Mouse (Mus musculus) midbrain, embryonic 16.5 days (tissue): ENCODE data around the gene Akap13. TPM values are rescaled to one million over a fixed set of nuclear protein-coding genes. Genes with fewer than 3 reads are reported as not detected.

Experiments
- ATAC-seq: fragments of 200-750 bp; cut with Nextera tagmentation; 2 replicates; pipeline ENCODE4 v1.8.0; 2017; ENCODE audit warnings: moderate TSS enrichment
- H3K27ac ChIP-seq: fragments of 300-500 bp; sonication (generic); 2 replicates; pipeline ENCODE4 v1.5.1; 2014; ENCODE audit warnings: mild to moderate bottlenecking, low read length, mixed read lengths
- H3K27me3 ChIP-seq: fragments of 300-500 bp; sonication (generic); 2 replicates; pipeline ENCODE4 v1.6.1; 2014; ENCODE audit warnings: low read depth, low read length, mixed read lengths; ENCODE audit not compliant: control insufficient read depth, insufficient read depth
- H3K36me3 ChIP-seq: fragments of 300-500 bp; sonication (generic); 2 replicates; pipeline ENCODE4 v1.6.1; 2014; ENCODE audit warnings: mild to moderate bottlenecking, low read length, moderate library complexity, mixed read lengths; ENCODE audit not compliant: control insufficient read depth, insufficient read depth
- H3K4me1 ChIP-seq: fragments of 300-500 bp; sonication (generic); 2 replicates; pipeline ENCODE4 v1.6.1; 2014; ENCODE audit warnings: mild to moderate bottlenecking, low read length, mixed read lengths; ENCODE audit not compliant: control insufficient read depth, insufficient read depth
- H3K4me2 ChIP-seq: fragments of 300-500 bp; sonication (generic); 2 replicates; pipeline ENCODE4 v1.6.1; 2014; ENCODE audit warnings: mild to moderate bottlenecking, low read length, mixed read lengths
- H3K4me3 ChIP-seq: fragments of 300-500 bp; sonication (generic); 2 replicates; pipeline ENCODE4 v1.5.1; 2014; ENCODE audit warnings: low read depth, mild to moderate bottlenecking, low read length, moderate library complexity, mixed read lengths
- H3K9ac ChIP-seq: fragments of 300-500 bp; sonication (generic); 2 replicates; pipeline ENCODE4 v1.6.1; 2014; ENCODE audit warnings: low read depth, low read length, mixed read lengths
- H3K9me3 ChIP-seq: fragments of 300-500 bp; sonication (generic); replicated peaks from 2 replicates; pipeline ENCODE4 v1.6.1; 2014; ENCODE audit warnings: mild to moderate bottlenecking, low read length, mixed read lengths; ENCODE audit not compliant: control insufficient read depth, poor library complexity, severe bottlenecking
- WGBS: fragments of 180-500 bp; shearing (Covaris S2); extraction: QIAGEN DNeasy Blood & Tissue Kit; methylation state at CpG from one replicate; pipeline ENCODE4 v1.1.7; 2014; 5-methylcytosine and 5-hydroxymethylcytosine counted together
- polyA plus RNA-seq: library from polyadenylated mRNA; unstranded; fragments of >200 nt; fragmentation: Nextera tagmentation; extraction: Ambion mirVana; gene quantifications from 2 replicates; pipeline ENCODE4 v1.2.1, GENCODE M21; 2015

Akap13 gene
- polyA plus RNA-seq, 1 experiment from 2014 or later: 10.7 TPM

- Histone ChIP-seq H3K4me1 (no peaks in the 10 kb centered on the region), H3K4me3 (no peak overlapping the region), H3K27ac (no peak overlapping the region), H3K4me2 (no peak overlapping the region), H3K9me3 (no peaks in the 10 kb centered on the region), H3K36me3 (no peaks in the 10 kb centered on the region), H3K9ac (no peak overlapping the region), H3K27me3 (no peaks in the 10 kb centered on the region)
- WGBS: 93% methylated on average over 3 of the region's 3 CpGs
- no peak for ATAC-seq
Observed at GRCm38 (mm10) chr7:75702368-75702767, 247.0 kb downstream of the Akap13 start.

- no peaks in the 10 kb centered on the region for H3K9me3 ChIP-seq
- ATAC-seq: no peak
- no peak overlapping the region for H3K4me3 ChIP-seq
- H3K27me3 ChIP-seq: no peaks in the 10 kb centered on the region
- H3K36me3 ChIP-seq: no peaks in the 10 kb centered on the region
- no peak overlapping the region for H3K4me2 ChIP-seq
- H3K27ac ChIP-seq: no peak overlapping the region
- 85% methylated on average over 3 of the region's 3 CpGs for WGBS
- no peak overlapping the region for H3K9ac ChIP-seq
- H3K4me1 ChIP-seq: no peaks in the 10 kb centered on the region
Observed at GRCm38 (mm10) chr7:75702966-75703645, 247.8 kb downstream of the Akap13 start.

DNA sequence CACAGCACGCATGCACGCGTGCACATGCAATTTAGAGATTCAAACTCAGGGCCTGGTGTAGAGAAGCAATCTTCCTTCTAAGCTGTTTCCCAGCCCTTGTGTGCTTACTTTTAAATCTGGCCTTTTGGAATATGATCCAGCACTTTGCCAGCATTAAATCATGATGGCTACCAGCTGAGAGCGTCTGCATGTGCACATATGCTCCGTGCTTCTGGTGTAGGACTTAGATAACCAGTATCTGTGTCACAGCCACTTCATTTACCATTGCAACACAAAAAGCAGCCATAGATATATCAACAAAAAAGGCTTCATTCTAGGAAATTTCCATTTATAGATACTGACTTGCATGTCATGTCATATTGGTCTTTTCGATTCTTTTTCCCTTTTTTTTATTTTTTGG, 249.5 kb downstream of the Akap13 start:
- Histone ChIP-seq H3K27me3 (no peaks in the 10 kb centered on the region), H3K9me3 (no peaks in the 10 kb centered on the region), H3K4me3 (no peak overlapping the region), H3K4me1 (no peaks in the 10 kb centered on the region), H3K9ac (no peak overlapping the region), H3K27ac (no peak overlapping the region), H3K36me3 (no peaks in the 10 kb centered on the region), H3K4me2 (no peak overlapping the region)
- 95% methylated on average over 6 of the region's 6 CpGs for WGBS
- no peak for ATAC-seq

DNA sequence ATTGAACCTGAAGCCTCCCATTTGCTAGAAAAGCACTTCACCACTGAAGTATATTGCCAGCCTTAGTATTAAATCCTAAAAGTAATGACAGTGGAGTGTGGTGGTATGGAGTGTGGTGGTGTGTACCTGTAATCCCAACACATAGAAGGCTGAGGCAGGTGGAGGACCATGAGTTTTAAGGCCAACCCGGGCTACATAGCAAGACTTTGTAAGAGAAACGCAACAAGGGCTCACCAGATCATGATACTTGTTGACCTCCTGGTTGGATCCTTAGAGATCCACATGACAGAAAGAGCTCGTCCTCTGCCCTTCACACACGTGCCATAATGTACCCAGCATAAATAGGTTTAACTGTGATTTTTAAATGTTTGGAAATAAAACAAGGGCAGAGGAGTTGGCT, 254.6 kb downstream of the Akap13 start:
- Histone ChIP-seq H3K4me2 (no peak overlapping the region), H3K9ac (no peak overlapping the region), H3K4me1 (no peaks in the 10 kb centered on the region), H3K27ac (no peak overlapping the region), H3K4me3 (no peak overlapping the region), H3K9me3 (no peaks in the 10 kb centered on the region), H3K36me3 (no peaks in the 10 kb centered on the region), H3K27me3 (no peaks in the 10 kb centered on the region)
- 94% methylated on average over 4 of the region's 4 CpGs for WGBS
- no peak for ATAC-seq

DNA sequence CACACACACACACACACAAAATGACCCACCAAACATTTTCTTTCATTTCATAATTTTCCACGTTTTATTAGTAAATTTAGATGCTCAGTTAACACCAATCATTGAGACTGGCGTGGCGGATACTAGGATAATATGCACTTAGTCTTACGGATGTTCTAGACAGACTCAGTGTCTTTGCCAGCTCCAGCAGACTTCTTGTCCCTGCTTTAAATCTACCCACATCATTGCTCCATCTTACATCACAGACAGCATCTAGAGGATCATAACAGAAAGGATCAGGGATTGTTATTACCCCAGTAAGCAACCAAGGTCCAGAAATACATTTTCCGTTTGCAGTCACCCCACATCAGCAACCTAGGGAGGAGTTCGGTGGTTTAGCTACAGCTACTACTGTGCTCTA, 255.6 kb downstream of the Akap13 start:
- no peak for ATAC-seq
- Histone ChIP-seq H3K4me2 (no peak overlapping the region), H3K9ac (no peak overlapping the region), H3K4me3 (no peak overlapping the region), H3K27me3 (no peaks in the 10 kb centered on the region), H3K27ac (no peak overlapping the region), H3K4me1 (no peaks in the 10 kb centered on the region), H3K36me3 (no peaks in the 10 kb centered on the region), H3K9me3 (no peaks in the 10 kb centered on the region)
- 93% methylated on average over 6 of the region's 6 CpGs for WGBS

- H3K4me2 ChIP-seq: no peak overlapping the region
- 42% methylated on average over 2 of the region's 2 CpGs for WGBS
- no peaks in the 10 kb centered on the region for H3K27me3 ChIP-seq
- H3K27ac ChIP-seq: no peak overlapping the region
- no peak for ATAC-seq
- H3K9me3 ChIP-seq: no peaks in the 10 kb centered on the region
- no peaks in the 10 kb centered on the region for H3K36me3 ChIP-seq
- H3K9ac ChIP-seq: no peak overlapping the region
- H3K4me3 ChIP-seq: no peak overlapping the region
- no peaks in the 10 kb centered on the region for H3K4me1 ChIP-seq
Observed at GRCm38 (mm10) chr7:75711436-75711835, 256.1 kb downstream of the Akap13 start.

DNA sequence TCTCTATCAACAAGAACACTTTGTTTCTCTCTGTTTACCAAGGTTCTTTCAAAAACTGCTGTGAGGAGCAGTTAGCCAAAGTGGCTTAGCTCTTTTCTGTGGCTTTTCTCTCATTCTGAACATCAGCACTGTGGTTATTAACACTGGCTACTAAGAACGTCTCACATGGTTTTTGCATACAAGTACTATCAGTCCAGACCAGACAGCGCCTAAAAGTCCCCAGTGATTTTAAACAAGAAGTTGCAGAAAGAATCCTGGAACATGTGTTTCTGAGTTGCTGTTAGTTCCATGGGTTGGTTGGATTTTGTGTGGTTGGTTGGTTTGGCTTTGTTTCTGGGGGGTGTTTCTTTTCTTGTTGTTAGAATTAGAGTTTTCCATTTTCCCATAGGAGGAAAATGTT, 257.5 kb downstream of the Akap13 start:
- 61% methylated on average over 2 of the region's 2 CpGs for WGBS
- Histone ChIP-seq H3K27me3 (no peaks in the 10 kb centered on the region), H3K4me1 (no peaks in the 10 kb centered on the region), H3K9me3 (no peaks in the 10 kb centered on the region), H3K4me2 (no peak overlapping the region), H3K9ac (no peak overlapping the region), H3K27ac (no peak overlapping the region), H3K4me3 (no peak overlapping the region), H3K36me3 (no peaks in the 10 kb centered on the region)
- ATAC-seq: no peak

GRCm38 (mm10) chr7:75713959-75714358, 258.6 kb downstream of the Akap13 start:
- H3K27me3 ChIP-seq: no peaks in the 10 kb centered on the region

DNA sequence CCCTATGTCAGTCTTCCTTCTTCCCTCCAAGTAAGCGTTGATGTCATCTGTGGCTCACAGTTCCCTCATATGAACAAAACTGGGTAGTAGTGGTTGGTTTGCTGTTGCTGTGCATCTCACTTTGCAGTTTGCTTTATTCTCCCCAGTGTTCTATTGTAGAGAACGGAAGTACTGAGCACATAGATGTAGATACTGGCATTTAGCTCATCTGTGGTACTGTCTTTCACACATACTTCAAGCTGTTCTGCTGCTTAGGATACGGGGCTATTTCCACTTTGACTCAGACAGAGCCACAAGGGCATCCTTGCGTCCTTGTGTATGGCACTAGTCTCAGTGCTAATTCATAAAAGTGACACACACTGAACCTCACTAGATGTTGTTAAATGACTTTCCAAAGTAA, 259.7 kb downstream of the Akap13 start:
- H3K4me2 ChIP-seq: no peak overlapping the region
- no peaks in the 10 kb centered on the region for H3K4me1 ChIP-seq
- WGBS: 98% methylated on average over 4 of the region's 4 CpGs
- H3K9ac ChIP-seq: no peak overlapping the region
- no peak for ATAC-seq
- H3K4me3 ChIP-seq: no peak overlapping the region
- no peaks in the 10 kb centered on the region for H3K36me3 ChIP-seq
- no peak overlapping the region for H3K27ac ChIP-seq
- H3K9me3 ChIP-seq: no peaks in the 10 kb centered on the region
- no peaks in the 10 kb centered on the region for H3K27me3 ChIP-seq

More at GRCm38 (mm10) chr7:75713959-75714358, 258.6 kb downstream of the Akap13 start:
- no peak for ATAC-seq
- Histone ChIP-seq H3K9me3 (no peaks in the 10 kb centered on the region), H3K27ac (no peak overlapping the region), H3K36me3 (no peaks in the 10 kb centered on the region), H3K9ac (no peak overlapping the region), H3K4me2 (no peak overlapping the region), H3K4me3 (no peak overlapping the region), H3K4me1 (no peaks in the 10 kb centered on the region)
- WGBS: 96% methylated on average over 5 of the region's 5 CpGs
